Mouse (Mus musculus) stomach, postnatal 0 days (tissue): ENCODE results near the gene Skida1.

ENCODE experiments used
- CTCF ChIP-seq: IDR thresholded peaks from 2 replicates; pipeline ENCODE4 v1.5.1; 2016; ENCODE audit warnings: antibody characterized with exemption, low read depth, mild to moderate bottlenecking, moderate library complexity
- EP300 ChIP-seq: optimal IDR thresholded peaks from 2 replicates; pipeline ENCODE3; 2016; ENCODE audit warnings: antibody characterized with exemption

DNA sequence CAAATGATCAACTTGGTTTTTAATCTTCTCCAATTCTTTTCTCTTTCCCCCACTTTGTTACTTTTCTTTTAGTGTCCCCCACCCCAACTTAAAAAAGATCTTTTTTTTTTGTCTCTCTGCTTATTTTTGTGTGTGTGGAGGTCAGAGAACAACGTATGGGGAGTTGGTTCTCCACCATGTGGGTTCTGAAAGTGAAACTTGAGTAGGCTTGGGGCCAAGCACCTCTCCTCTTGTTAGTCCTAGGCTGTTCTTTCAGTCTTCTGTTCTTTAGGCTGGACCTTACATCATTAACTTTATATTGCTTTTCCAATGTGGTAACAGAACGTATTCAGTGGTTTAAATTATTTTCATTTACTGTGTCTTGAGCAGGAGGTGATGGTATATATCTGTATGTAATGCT is 47.0 kb upstream of the Skida1 start:
- TF ChIP-seq EP300 (no peak), CTCF (no peak)
